Mouse (Mus musculus) midbrain, embryonic 12.5 days (tissue): Measurements from ENCODE around the gene Fam89b. TPM values are rescaled to one million over a fixed set of nuclear protein-coding genes. Genes with fewer than 3 reads are reported as not detected.

ENCODE experiments used
- ATAC-seq: fragments of 200-750 bp; cut with Nextera tagmentation; 2 replicates; pipeline ENCODE4 v1.8.0; 2017; ENCODE audit warnings: low read depth, moderate TSS enrichment, moderate library complexity; ENCODE audit not compliant: low FRiP score
- H3K27ac ChIP-seq: fragments of 300-500 bp; sonication (generic); replicated peaks from 2 replicates; pipeline ENCODE4 v1.5.1; 2016; ENCODE audit warnings: mild to moderate bottlenecking
- H3K27me3 ChIP-seq: fragments of 300-500 bp; sonication (generic); 2 replicates; pipeline ENCODE4 v1.6.1; 2016; ENCODE audit warnings: mild to moderate bottlenecking
- H3K36me3 ChIP-seq: fragments of 300-500 bp; sonication (generic); 2 replicates; pipeline ENCODE4 v1.6.1; 2016
- H3K4me1 ChIP-seq: fragments of 300-500 bp; sonication (generic); 2 replicates; pipeline ENCODE4 v1.6.1; 2016
- H3K4me2 ChIP-seq: fragments of 300-500 bp; sonication (generic); replicated peaks from 2 replicates; pipeline ENCODE4 v1.6.1; 2016; ENCODE audit warnings: mild to moderate bottlenecking, moderate library complexity
- H3K4me3 ChIP-seq: fragments of 300-500 bp; sonication (generic); 2 replicates; pipeline ENCODE4 v1.5.1; 2016; ENCODE audit warnings: mild to moderate bottlenecking
- H3K9ac ChIP-seq: fragments of 300-500 bp; sonication (generic); replicated peaks from 2 replicates; pipeline ENCODE4 v1.6.1; 2016; ENCODE audit warnings: mild to moderate bottlenecking, moderate library complexity
- H3K9me3 ChIP-seq: fragments of 300-500 bp; sonication (generic); 2 replicates; pipeline ENCODE4 v1.6.1; 2016; ENCODE audit warnings: mild to moderate bottlenecking
- whole genome bisulfite sequencing: fragments of 180-500 bp; shearing (Covaris S2); methylation state at CpG from one replicate; pipeline ENCODE4 v1.1.7; 2016; 5-methylcytosine and 5-hydroxymethylcytosine counted together
- polyA plus RNA-seq: library from polyadenylated mRNA; unstranded; fragments of >200 nt; fragmentation: Nextera tagmentation; extraction: Ambion mirVana; gene quantifications from 2 replicates; pipeline ENCODE4 v1.2.1, GENCODE M21; 2016

Gene Fam89b
- polyA plus RNA-seq, 1 experiment from 2014 or later = 186 TPM

- Histone ChIP-seq H3K36me3 (no peaks in the 10 kb centered on the region), H3K27me3 (peaks cover 17% of the 10 kb centered on the region; the same call in 1 of the 2 replicates), H3K4me3 (peak overlapping the region; percentile 99), H3K9me3 (no peaks in the 10 kb centered on the region), H3K4me1 (peaks cover 45% of the 10 kb centered on the region), H3K4me2 (peak overlapping the region; percentile 99), H3K9ac (peak overlapping the region; percentile 72), H3K27ac (0 out of 2 replicates have a peak overlapping the region, but pooled peaks have one; percentile 46)
- peak; percentile 84 for ATAC-seq
- under 1% methylated on average over 47 of the region's 47 CpGs for WGBS
These were observed 2.0 kb upstream of the Fam89b start for GRCm38 (mm10) chr19:5731264-5731978.

GRCm38 (mm10) chr19:5730314-5731186 is 1.1 kb upstream of the Fam89b start:
- no peak for ATAC-seq
- Histone ChIP-seq H3K9ac (peak overlapping the region; percentile 72), H3K27me3 (peaks cover 14% of the 10 kb centered on the region; the same call in 1 of the 2 replicates), H3K4me3 (peak overlapping the region; percentile 99), H3K36me3 (0 out of 2 replicates have a peak, but pooled peaks cover under 1% of the 10 kb centered on the region), H3K9me3 (no peaks in the 10 kb centered on the region), H3K27ac (0 out of 2 replicates have a peak overlapping the region, but pooled peaks have one; percentile 25), H3K4me1 (peaks cover 54% of the 10 kb centered on the region), H3K4me2 (peak overlapping the region; percentile 99)
- 75% methylated on average over 29 of the region's 29 CpGs for WGBS

DNA sequence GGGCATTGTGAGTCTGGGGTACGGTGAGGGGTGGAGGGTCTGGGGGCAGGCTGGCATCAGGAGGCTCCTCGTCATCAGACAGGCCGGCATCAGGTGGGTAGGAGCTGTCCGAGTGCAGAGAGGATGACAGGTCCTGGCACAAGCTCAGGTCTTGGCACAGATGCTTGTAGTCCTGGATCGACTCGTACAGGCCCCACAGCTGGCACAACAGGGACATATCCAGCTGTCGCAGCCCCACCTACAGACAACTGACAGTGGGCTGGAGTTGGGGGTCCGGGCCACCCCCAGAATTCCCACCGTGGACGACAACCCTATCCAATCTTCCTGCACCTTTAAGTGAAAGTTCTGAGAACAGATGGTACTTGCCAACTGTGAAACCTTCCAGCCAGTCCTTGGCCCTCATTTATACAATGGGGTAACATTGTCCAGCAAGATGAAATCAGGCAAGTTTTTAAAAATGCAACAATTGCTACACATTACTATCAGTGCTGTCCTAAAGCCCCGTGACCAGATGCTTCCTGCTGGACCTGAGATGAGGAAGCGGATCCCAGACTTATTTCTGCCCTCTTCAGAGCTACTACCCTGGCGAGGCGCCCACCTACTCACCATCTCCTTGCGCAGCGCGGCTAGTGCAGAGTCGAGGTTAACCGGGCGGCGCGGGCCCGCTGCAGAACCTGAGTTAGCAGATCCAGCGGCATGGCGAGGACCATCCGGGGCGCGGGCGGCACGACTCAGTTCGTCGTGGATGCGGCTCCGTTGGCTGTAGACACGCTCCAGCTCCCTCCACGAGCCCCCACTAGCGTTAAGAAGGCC is 616 bp downstream of the Fam89b start:
- Histone ChIP-seq H3K9me3 (no peaks in the 10 kb centered on the region), H3K4me1 (peaks cover 66% of the 10 kb centered on the region), H3K27me3 (peaks cover 8% of the 10 kb centered on the region; the same call in 1 of the 2 replicates), H3K4me3 (peak overlapping the region; percentile 99), H3K27ac (peak overlapping the region; percentile 96), H3K4me2 (peak overlapping the region; percentile 99), H3K36me3 (peaks cover 15% of the 10 kb centered on the region; the same call in 1 of the 2 replicates), H3K9ac (peak overlapping the region; percentile 99)
- peak; percentile 41 for ATAC-seq
- 12% methylated on average over 37 of the region's 37 CpGs for WGBS

- H3K36me3 ChIP-seq = peaks cover 26% of the 10 kb centered on the region
- H3K9ac ChIP-seq = peak overlapping the region; percentile 99
- no peak for ATAC-seq
- no peaks in the 10 kb centered on the region for H3K9me3 ChIP-seq
- 5% methylated on average over 14 of the region's 14 CpGs for WGBS
- H3K4me3 ChIP-seq = peak overlapping the region; percentile 99
- 0 out of 2 replicates have a peak, but pooled peaks cover 7% of the 10 kb centered on the region for H3K27me3 ChIP-seq
- H3K4me2 ChIP-seq = peak overlapping the region; percentile 99
- H3K27ac ChIP-seq = no peak overlapping the region; the same call in 1 of the 2 replicates
- peaks cover 66% of the 10 kb centered on the region for H3K4me1 ChIP-seq
These were observed 1.8 kb downstream of the Fam89b start for GRCm38 (mm10) chr19:5727701-5728100.

GRCm38 (mm10) chr19:5726961-5727578 is 2.4 kb downstream of the Fam89b start:
- Histone ChIP-seq H3K4me3 (peak overlapping the region; percentile 99), H3K27me3 (0 out of 2 replicates have a peak, but pooled peaks cover 7% of the 10 kb centered on the region), H3K9ac (peak overlapping the region; percentile 99), H3K9me3 (no peaks in the 10 kb centered on the region), H3K36me3 (peaks cover 33% of the 10 kb centered on the region), H3K4me1 (peaks cover 66% of the 10 kb centered on the region), H3K27ac (no peak overlapping the region), H3K4me2 (peak overlapping the region; percentile 99)
- WGBS = 83% methylated on average over 15 of the region's 15 CpGs
- ATAC-seq = no peak

- peaks cover 58% of the 10 kb centered on the region for H3K4me1 ChIP-seq
- no peak for ATAC-seq
- 0 out of 2 replicates have a peak, but pooled peaks cover 7% of the 10 kb centered on the region for H3K27me3 ChIP-seq
- no peak within 1 kb of the TSS for H3K27ac ChIP-seq
- peak within 1 kb of the TSS; percentile 56 for H3K9ac ChIP-seq
- peak within 1 kb of the TSS; percentile 99 for H3K4me2 ChIP-seq
- peak within 1 kb of the TSS; percentile 99 for H3K4me3 ChIP-seq
- peaks cover 44% of the 10 kb centered on the region for H3K36me3 ChIP-seq
- 13% methylated on average over 49 of the region's 49 CpGs for WGBS
- H3K9me3 ChIP-seq = no peaks in the 10 kb centered on the region
These were observed 3.5 kb downstream of the Fam89b start, which contains the start of gene Ehbp1l1 for GRCm38 (mm10) chr19:5725767-5726515. Gene Ehbp1l1 (minus strand): TSS chr19:5726317.

- 80% methylated on average over 12 of the region's 12 CpGs for WGBS
- no peak for ATAC-seq
- Histone ChIP-seq H3K4me2 (peak overlapping the region; percentile 99), H3K9me3 (no peaks in the 10 kb centered on the region), H3K36me3 (peaks cover 52% of the 10 kb centered on the region), H3K9ac (peak overlapping the region; percentile 2; the same call in 1 of the 2 replicates), H3K27me3 (0 out of 2 replicates have a peak, but pooled peaks cover 7% of the 10 kb centered on the region), H3K4me1 (peaks cover 50% of the 10 kb centered on the region), H3K4me3 (peak overlapping the region; percentile 99; the same call in 1 of the 2 replicates), H3K27ac (no peak overlapping the region)
These were observed 4.3 kb downstream of the Fam89b start for GRCm38 (mm10) chr19:5725029-5725707.

- no peak overlapping the region for H3K4me3 ChIP-seq
- H3K4me1 ChIP-seq = peaks cover 44% of the 10 kb centered on the region
- H3K27me3 ChIP-seq = 0 out of 2 replicates have a peak, but pooled peaks cover 7% of the 10 kb centered on the region
- H3K9ac ChIP-seq = no peak overlapping the region
- WGBS = 76% methylated on average over 7 of the region's 7 CpGs
- H3K27ac ChIP-seq = no peak overlapping the region
- H3K4me2 ChIP-seq = no peak overlapping the region
- peaks cover 58% of the 10 kb centered on the region for H3K36me3 ChIP-seq
- H3K9me3 ChIP-seq = no peaks in the 10 kb centered on the region
- no peak for ATAC-seq
These were observed 4.9 kb downstream of the Fam89b start for GRCm38 (mm10) chr19:5724549-5724941.

DNA sequence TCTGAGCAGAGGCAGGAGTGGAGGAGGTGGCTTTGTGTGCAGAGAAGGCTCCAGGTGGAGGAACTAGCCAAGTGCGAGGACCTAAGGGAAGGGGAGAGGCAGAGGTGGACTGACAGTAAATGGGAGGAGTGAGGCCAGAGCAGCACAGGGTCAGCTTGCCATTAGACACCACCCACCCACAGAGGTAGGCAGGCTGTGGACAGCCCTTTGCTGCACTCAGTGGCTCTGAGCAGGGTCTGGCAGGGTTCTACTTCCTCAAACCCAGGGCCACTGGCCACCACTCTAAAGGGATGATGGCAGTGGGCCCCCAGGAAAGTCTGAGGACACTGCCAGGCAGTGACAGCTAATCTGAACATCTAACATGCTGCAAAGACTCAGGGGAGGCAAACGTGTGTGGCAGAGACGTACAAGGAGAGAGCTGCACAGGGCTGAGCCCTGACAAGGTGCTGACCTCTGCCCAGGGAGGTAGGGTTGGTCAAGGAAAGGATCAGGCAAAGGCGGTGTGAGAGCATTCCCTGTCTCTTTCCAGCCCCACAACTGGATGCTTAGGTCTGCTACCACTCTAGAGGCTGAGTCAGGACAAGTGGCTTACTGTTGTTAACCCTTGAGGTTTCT is 5.4 kb downstream of the Fam89b start:
- H3K9ac ChIP-seq = no peak overlapping the region
- peaks cover 44% of the 10 kb centered on the region for H3K4me1 ChIP-seq
- no peak overlapping the region for H3K4me2 ChIP-seq
- no peak overlapping the region for H3K27ac ChIP-seq
- H3K4me3 ChIP-seq = no peak overlapping the region
- 67% methylated on average over 4 of the region's 4 CpGs for WGBS
- H3K36me3 ChIP-seq = peaks cover 63% of the 10 kb centered on the region
- no peak for ATAC-seq
- H3K27me3 ChIP-seq = 0 out of 2 replicates have a peak, but pooled peaks cover 7% of the 10 kb centered on the region
- no peaks in the 10 kb centered on the region for H3K9me3 ChIP-seq
